Mouse (Mus musculus) G1E (cell line): ENCODE results near the gene P2ry2.

Source experiments
- CTCF ChIP-seq: IDR thresholded peaks from 2 replicates; pipeline ENCODE4 v1.5.1; 2012; ENCODE audit warnings: low read depth, low read length, inconsistent platforms, mixed read lengths
- GATA1 ChIP-seq: IDR thresholded peaks from 2 replicates; pipeline ENCODE4 v1.6.1; 2012; ENCODE audit warnings: borderline replicate concordance, low read length, inconsistent platforms, mixed read lengths

- TF ChIP-seq CTCF (no peak), GATA1 (no peak)
Measured at GRCm38 (mm10) chr7:101059188-101059587, 46.5 kb upstream of the P2ry2 start.
